Mouse (Mus musculus): Measurements from ENCODE around the gene Itgb2l. TPM values are rescaled to one million over a fixed set of nuclear protein-coding genes. Genes with fewer than 3 reads are reported as not detected.

The Itgb2l gene
- not detected for polyA plus RNA-seq (2014; fragmentation: Illumina TruSeq; extraction: RNeasy Lipid Tissue Mini Kit (QIAGEN cat#74804); ENCODE audit: low replicate concordance)

DNA sequence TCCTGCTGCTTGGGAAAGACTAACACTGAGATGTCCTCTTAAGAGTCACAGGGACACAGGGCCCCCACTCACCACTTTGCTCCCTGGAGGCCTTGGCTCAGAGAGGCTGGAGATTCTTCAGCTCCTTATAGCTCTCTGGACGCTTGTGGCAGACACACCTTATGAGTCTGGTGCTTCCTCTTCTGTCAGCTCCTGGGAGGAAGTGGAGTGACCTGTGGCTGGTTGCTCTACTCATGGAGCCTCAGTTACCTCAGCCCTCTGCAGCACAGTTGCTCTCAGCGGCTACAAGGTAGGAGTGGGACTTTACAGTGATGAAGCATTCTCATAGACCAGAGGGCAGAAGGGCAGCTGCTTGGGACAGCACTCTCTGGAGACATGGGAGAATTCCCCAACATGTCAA is at the start of gene Itgb2l:
Gene Itgb2l, minus strand, starts transcription at position 152 of the 400 bp plus-strand sequence.

DNA sequence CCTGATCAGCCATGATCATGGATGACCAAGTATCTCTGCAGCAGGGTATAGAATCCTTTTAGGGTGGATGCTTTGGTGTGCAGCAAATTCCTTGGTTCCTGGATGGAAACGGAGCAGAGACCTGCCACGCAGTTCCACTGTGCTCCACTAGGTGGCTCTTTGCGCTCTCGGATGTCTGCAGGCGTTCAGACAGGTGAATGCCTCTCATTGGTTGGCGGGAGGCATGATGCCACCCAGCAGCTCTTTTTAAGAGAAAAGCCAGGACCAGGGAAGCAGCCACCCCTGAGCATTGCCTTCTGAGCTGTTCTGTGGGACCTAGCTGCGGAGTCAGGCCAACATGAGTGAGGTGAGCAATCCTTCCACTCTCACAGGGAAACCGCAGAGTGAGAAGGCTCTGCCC is 24.0 kb upstream of the Itgb2l start, which contains the start of gene Pcp4:
Gene Pcp4, plus strand, starts transcription at position 162 of the 400 bp plus-strand sequence.

Other genes with a start within 250 kb of the Itgb2l start
- 23.9 TPM for gene Sh3bgr, start 243.2 kb downstream of the Itgb2l start, polyA plus RNA-seq (2014; fragmentation: Illumina TruSeq; extraction: RNeasy Lipid Tissue Mini Kit (QIAGEN cat#74804); ENCODE audit: low replicate concordance)
- gene B3galt5, start 207.8 kb downstream of the Itgb2l start, polyA plus RNA-seq (2014; fragmentation: Illumina TruSeq; extraction: RNeasy Lipid Tissue Mini Kit (QIAGEN cat#74804); ENCODE audit: low replicate concordance) = 2.2 TPM
- gene Pcp4, start 24.0 kb upstream of the Itgb2l start, polyA plus RNA-seq (2014; fragmentation: Illumina TruSeq; extraction: RNeasy Lipid Tissue Mini Kit (QIAGEN cat#74804); ENCODE audit: low replicate concordance) = 64.2 TPM